26 mouse cellular contexts compared by ENCODE assay signal in genomic region chr5:128815629-128816028, GRCm38 (mm10).
DNase-seq lines count a peak whose midpoint lies in the region; ATAC-seq lines count a peak whose summit lies in the region.
"Had no signal": no experiment of that assay in that cellular context is flagged by ENCODE, and none has a peak within 500 bp of the region (broad histone marks: within the 10 kb centered on the region; RNA-seq: fewer than 3 reads in every experiment).

No protein-coding gene starts in this region.

- H3K4me3 ChIP-seq in forebrain, embryonic 14.5 days (ENCODE audit: low read depth, low read length): no peak overlapping the region
- H3K4me3 ChIP-seq in forebrain, embryonic 11.5 days (ENCODE audit: low read depth, low read length): no peak overlapping the region
- H3K4me3 ChIP-seq: gastrocnemius, adult 2 months; heart, embryonic 15.5 days; limb, embryonic 10.5 days; liver, embryonic 15.5 days; lung, embryonic 15.5 days; megakaryocyte, embryonic 14.5 days; stomach, embryonic 15.5 days had no signal

- no peak overlapping the region for H3K27ac ChIP-seq in forebrain, embryonic 14.5 days (ENCODE audit: low read depth, low read length)
- H3K27ac ChIP-seq in forebrain, embryonic 11.5 days (ENCODE audit: low read depth, low read length): no peak overlapping the region
- H3K27ac ChIP-seq: gastrocnemius, adult 2 months; heart, embryonic 15.5 days; kidney, postnatal 0 days; limb, embryonic 10.5 days; liver, embryonic 15.5 days; lung, embryonic 15.5 days; stomach, embryonic 15.5 days had no signal

- no peak overlapping the region for H3K4me2 ChIP-seq in forebrain, embryonic 14.5 days (ENCODE audit: low read length)
- H3K4me2 ChIP-seq in forebrain, embryonic 11.5 days (ENCODE audit: low read depth, low read length, severe bottlenecking): no peak overlapping the region
- H3K4me2 ChIP-seq: heart, embryonic 15.5 days; hindbrain, embryonic 14.5 days; liver, embryonic 15.5 days; lung, embryonic 15.5 days; stomach, embryonic 15.5 days had no signal

- WGBS in forebrain, embryonic 14.5 days: 38% methylated on average over 8 of the region's 8 CpGs
- WGBS in forebrain, embryonic 11.5 days: 64% methylated on average over 8 of the region's 8 CpGs

- no peaks in the 10 kb centered on the region for H3K9me3 ChIP-seq in forebrain, embryonic 14.5 days (replicated peaks; ENCODE audit: control insufficient read depth, low read length)
- H3K9me3 ChIP-seq in forebrain, embryonic 11.5 days (ENCODE audit: control insufficient read depth, low read length): no peaks in the 10 kb centered on the region
- H3K9me3 ChIP-seq: heart, embryonic 15.5 days; limb, embryonic 10.5 days; liver, embryonic 15.5 days; lung, embryonic 15.5 days; stomach, embryonic 15.5 days had no signal

- no peaks in the 10 kb centered on the region for H3K27me3 ChIP-seq in forebrain, embryonic 14.5 days (replicated peaks; ENCODE audit: control insufficient read depth, insufficient read depth, low read length)
- no peaks in the 10 kb centered on the region for H3K27me3 ChIP-seq in forebrain, embryonic 11.5 days (ENCODE audit: control insufficient read depth, insufficient read depth, low read length)
- H3K27me3 ChIP-seq: heart, embryonic 15.5 days; liver, embryonic 15.5 days; lung, embryonic 15.5 days; megakaryocyte, embryonic 14.5 days; stomach, embryonic 15.5 days had no signal

- DNase-seq in forebrain, embryonic 14.5 days (ENCODE audit: low spot score): peak; percentile 56
- DNase-seq in forebrain, embryonic 11.5 days (ENCODE audit: low spot score): no peak
- peak; percentile 35 to 40 for DNase-seq in layer of hippocampus, postnatal 36 days
- no peak for DNase-seq in layer of hippocampus, adult 11-12 months (ENCODE audit: low spot score)
- DNase-seq in right cerebral cortex, adult 18-20 months: peak; percentile 59
- DNase-seq in right cerebral cortex, postnatal 25 days: no peak
- peak; percentile 44 to 53 for DNase-seq in left cerebral cortex, postnatal 36 days (ENCODE audit: low spot score in 2 of 2)
- DNase-seq in heart, postnatal 4 days: no peak
- DNase-seq: adrenal gland, postnatal 10 days; cerebellum, adult 9-10 months; gastrocnemius, adult 2 months; heart, postnatal 36 days; kidney, adult 2 months; liver; lung, postnatal 36 days; midbrain, embryonic 14.5 days; thymus, postnatal 25 days had no signal

- ATAC-seq in forebrain, embryonic 14.5 days: peak; percentile 44; the same call in 1 of the 2 replicates
- no peak for ATAC-seq in forebrain, embryonic 11.5 days (replicated peaks; ENCODE audit: low FRiP score)
- ATAC-seq: inflammation-experienced regulatory T-cells, adult 6 months had no signal

- intact Hi-C loops in left cerebral cortex, postnatal 36 days (cut with DNase I): no loop called here

- H3K4me1 ChIP-seq in forebrain, embryonic 14.5 days (ENCODE audit: control insufficient read depth, insufficient read depth, low read length): peaks cover 12% of the 10 kb centered on the region
- H3K4me1 ChIP-seq in forebrain, embryonic 11.5 days (replicated peaks; ENCODE audit: control insufficient read depth, insufficient read depth, low read length): no peaks in the 10 kb centered on the region
- H3K4me1 ChIP-seq: heart, embryonic 15.5 days; liver, embryonic 15.5 days; lung, embryonic 15.5 days; megakaryocyte, embryonic 14.5 days; stomach, embryonic 15.5 days had no signal

- no peak overlapping the region for H3K9ac ChIP-seq in forebrain, embryonic 14.5 days (ENCODE audit: low read length)
- no peak overlapping the region for H3K9ac ChIP-seq in forebrain, embryonic 11.5 days (ENCODE audit: low read length)
- H3K9ac ChIP-seq: heart, embryonic 15.5 days; hindbrain, embryonic 14.5 days; liver, embryonic 15.5 days; lung, embryonic 15.5 days; stomach, embryonic 15.5 days had no signal

- H3K36me3 ChIP-seq in forebrain, embryonic 14.5 days (ENCODE audit: control insufficient read depth, insufficient read depth, low read length): no peaks in the 10 kb centered on the region
- no peaks in the 10 kb centered on the region for H3K36me3 ChIP-seq in forebrain, embryonic 11.5 days (ENCODE audit: control insufficient read depth, insufficient read depth, low read length)
- H3K36me3 ChIP-seq: heart, embryonic 15.5 days; limb, embryonic 10.5 days; liver, embryonic 15.5 days; lung, embryonic 15.5 days; stomach, embryonic 15.5 days had no signal

Comparison
In these comparisons a context has a peak if more than half of its experiments do, and no peak if none do; other contexts are left out.
1. DNase-seq: peak in forebrain, embryonic 14.5 days (single experiment), layer of hippocampus, postnatal 36 days (2 of 2), right cerebral cortex, adult 18-20 months (single experiment) and left cerebral cortex, postnatal 36 days (2 of 2); none in forebrain, embryonic 11.5 days (single experiment), layer of hippocampus, adult 11-12 months (single experiment), right cerebral cortex, postnatal 25 days (single experiment) and heart, postnatal 4 days (single experiment).